Mouse (Mus musculus) MEL-GATA-1-ER (cell line): ENCODE results near the gene Cxcl14.

Source experiments
- DNase-seq: peaks from one replicate; pipeline ENCODE4 v3.0.0-alpha.2; 2012; ENCODE audit warnings: low read depth; ENCODE audit errors: extremely low read depth

Gene Cxcl14

DNA sequence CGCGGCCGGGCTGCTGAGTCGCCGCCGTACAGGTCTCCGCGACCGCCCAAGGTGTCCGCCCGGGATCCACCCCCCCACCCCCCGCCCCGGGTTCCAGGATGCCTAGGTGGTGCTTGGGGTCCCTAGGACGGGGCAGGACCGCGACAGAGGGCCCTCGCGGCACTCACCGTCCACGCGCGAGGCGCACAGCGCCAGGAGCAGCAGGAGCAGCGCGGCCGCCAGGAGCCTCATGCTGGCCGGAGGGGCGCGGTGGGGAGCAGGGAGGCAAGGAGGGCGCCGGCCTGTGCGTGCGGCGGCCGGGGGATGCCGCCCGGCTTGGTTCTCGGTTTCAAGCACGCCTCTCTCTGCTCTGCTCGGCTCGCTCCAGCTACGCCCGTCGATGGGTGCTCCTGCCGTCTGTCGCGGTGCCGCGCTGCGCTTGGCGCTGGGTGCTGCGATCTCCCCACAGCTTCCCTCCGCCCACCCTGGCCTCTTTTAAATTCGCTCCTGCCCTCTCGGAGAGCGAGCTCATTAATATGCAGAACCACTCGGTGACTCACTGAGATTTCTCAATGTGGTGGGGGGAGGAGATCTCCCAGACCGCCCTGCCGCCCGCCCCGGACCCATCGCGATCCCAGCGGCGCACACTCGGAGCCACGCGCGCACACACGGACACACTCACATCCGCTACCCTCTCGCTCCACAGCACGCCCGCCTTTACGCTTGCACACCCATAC is at the start of gene Cxcl14:
TSS of gene Cxcl14 (minus strand) at position 609 of the 716 bp plus-strand sequence.
- DNase-seq = no peak

- DNase-seq = no peak
These were observed 48.0 kb upstream of the Cxcl14 start for GRCm38 (mm10) chr13:56344355-56344754.

DNA sequence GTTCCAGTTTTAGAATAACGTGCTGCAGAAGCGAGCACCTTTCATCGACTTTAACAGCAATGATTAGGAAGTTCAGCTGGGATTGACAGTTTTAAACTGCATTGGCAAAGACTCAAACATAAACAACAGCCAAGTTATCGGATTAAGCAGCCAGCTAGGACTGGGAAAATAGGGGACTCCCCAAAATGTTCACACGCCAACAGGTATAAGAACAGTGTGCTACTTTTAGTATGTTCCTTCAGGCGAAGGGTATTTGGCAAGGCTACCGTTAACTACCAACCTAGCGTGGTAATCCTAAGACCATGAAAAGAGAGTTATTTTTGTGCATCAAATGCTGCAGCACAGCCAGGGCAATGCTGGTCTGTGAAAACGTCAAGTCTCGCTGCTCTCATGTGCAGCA is 46.1 kb upstream of the Cxcl14 start:
- no peak for DNase-seq

DNA sequence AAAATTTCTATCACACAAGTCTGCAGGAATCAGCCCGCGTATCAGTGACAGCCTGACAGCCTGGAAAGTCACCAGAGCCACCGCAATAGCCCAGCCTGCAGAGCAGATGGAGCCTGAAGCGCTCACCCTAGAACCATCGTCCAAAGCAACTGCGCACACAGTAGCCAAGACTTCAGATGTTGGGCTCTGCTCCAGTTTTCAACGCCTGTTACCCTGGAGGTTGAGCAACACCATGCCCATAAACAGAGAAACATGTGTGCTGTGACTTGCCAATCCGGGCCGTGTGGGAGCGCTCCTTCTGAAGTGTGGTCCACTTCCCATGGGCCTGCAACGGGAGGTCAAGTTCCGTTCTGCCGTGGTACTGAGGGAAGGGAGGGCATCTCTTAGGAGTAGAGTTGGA is 44.2 kb upstream of the Cxcl14 start:
- DNase-seq = no peak

- no peak for DNase-seq
These were observed 43.5 kb upstream of the Cxcl14 start for GRCm38 (mm10) chr13:56339816-56340215.

GRCm38 (mm10) chr13:56336982-56337381 is 40.6 kb upstream of the Cxcl14 start:
- DNase-seq = no peak

DNA sequence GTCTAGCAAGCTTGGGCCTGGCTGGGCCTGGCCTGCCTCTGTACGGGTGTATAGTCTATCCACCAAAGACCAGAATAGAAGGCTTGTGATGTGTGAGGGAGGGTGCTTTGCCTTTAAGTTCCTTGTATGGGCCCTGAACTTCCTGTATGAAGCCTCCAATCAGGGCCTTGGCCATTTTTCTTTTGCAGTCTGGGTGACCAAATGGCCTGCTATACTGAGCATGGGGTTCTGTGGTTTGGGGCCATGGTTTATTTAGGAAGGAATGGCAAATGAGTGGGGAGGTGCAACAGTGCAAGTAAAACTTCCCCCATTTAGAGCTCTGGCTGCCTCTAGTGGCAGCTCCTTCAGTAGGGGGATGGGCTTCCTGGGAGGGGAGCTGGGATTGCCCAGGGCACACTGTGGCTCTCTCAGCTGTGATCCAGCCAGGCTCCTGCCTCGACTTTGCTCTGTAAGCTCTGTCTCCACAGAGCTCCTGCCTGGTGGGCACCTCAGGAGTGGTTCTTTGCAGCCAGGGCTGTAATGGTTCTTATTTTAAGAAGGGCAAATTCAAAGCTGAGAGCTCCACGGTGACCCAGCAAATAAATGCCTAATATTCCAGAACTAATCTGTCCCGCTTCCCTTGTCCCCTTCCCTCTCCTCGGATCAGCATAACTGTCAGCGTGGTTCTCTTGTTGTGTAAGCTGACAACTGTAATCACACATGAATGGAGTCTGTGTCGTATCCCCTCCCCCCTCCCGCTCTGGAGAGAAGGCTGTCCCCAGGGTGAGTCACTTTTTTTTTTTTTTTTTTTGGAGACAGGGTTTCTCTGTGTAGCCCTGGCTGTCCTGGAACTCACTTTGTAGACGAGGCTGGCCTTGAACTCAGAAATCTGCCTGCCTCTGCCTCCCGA is 38.7 kb upstream of the Cxcl14 start:
- DNase-seq = no peak

GRCm38 (mm10) chr13:56334236-56334635 is 37.9 kb upstream of the Cxcl14 start:
- no peak for DNase-seq

DNA sequence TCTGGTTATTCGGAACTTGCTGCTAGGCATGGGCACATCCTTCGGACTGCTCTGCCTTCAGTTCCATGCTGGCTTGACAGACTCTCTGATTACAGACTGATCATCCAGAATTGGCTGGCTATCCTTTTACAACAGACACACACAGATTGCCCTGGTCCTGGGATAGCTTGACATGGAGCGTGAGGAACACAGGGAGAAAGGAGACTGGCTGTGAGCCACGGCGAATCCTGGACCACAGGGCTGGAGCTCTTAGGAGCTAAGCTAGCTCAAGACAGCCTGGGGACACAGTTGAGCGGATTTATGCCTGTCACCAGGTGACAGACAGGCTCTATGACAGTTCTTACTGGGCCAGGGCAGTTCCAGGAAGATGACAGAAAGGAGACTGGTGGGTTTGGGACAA is 36.0 kb upstream of the Cxcl14 start:
- no peak for DNase-seq

DNA sequence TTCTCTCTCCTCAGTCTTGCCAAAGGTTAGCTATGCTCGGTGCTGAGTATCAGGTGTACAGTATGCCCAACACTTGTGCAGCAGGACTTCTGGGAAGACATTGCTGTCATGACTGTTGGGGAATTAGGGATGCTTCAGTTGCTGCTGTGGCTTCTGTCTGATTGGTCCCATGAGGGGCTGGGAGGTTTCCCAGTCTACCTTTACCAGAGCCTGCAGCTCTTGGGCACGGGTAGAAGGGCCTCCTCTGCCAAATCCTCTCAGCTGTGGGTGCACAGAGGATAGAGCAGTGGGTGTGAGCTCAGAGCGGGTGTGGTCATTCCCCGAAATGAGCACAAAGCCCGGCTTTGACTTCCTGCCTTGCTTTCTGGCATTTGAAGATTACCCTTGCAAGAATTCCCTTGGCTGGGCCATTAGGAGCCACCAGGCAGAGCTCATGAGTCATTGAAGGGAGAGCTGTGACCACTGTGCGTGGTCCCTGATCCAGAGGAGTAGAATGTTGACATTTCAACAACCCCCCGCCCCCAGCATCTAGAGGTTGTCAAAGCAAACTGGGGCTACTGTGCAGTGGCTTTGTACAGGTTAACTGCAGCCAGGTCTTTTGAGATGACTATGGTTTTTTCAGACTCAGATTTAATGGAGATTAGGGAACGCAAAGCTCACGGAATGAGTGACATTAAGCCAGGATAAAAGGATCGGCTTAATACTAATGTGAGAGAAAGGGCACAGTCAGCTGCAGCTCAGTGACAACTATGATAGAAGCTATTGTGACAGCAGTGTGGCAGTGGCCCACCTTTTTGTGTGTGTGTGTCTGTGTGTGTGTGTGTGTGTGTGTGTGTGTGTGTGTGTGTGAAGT is 34.5 kb upstream of the Cxcl14 start:
- no peak for DNase-seq

- DNase-seq = no peak
These were observed 33.4 kb upstream of the Cxcl14 start for GRCm38 (mm10) chr13:56329769-56330168.

GRCm38 (mm10) chr13:56329165-56329564 is 32.8 kb upstream of the Cxcl14 start:
- DNase-seq = no peak

DNA sequence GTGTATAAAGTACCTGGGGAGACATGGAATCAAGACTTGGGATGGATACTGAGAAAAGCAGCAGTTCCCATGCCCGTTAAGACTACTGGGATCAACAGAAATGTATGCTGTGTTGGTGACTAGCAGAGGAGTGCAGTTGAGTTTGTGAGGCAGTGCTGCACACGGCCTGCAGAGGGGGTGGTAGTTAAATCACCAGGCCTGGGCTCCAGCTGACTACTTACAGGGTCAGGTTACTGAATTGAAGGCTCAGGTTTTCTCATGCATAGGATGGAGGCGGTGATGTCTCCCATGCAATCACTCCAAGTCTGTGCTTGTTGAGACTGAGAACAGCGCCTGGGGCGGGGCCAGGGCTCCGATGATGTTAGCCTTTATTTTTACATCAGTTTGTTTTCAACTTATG is 31.4 kb upstream of the Cxcl14 start:
- DNase-seq = no peak

DNA sequence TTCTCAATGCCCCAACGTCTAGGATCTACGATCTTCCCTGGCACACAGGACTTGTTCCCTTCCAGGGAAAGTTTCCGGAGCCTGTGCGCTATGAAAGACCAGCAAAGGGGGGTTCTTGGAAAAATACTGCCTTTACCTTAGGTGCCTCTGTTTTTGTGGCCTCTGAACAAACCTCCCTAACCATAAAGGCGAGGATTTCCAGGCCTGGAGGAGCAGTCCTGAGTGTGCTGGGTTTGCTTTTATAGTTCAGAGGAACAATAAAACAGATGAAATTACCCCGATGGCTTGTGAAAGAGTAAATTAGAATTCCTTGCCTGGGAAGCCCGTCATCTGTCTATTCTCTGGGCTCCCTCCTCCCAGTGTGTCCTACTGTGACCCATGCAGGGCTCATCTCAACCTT is 25.3 kb upstream of the Cxcl14 start:
- no peak for DNase-seq

GRCm38 (mm10) chr13:56316930-56317329 is 20.6 kb upstream of the Cxcl14 start:
- no peak for DNase-seq

- DNase-seq = no peak
These were observed 18.9 kb upstream of the Cxcl14 start for GRCm38 (mm10) chr13:56315201-56315600.

- DNase-seq = no peak
These were observed 8.7 kb upstream of the Cxcl14 start for GRCm38 (mm10) chr13:56305058-56305457.

DNA sequence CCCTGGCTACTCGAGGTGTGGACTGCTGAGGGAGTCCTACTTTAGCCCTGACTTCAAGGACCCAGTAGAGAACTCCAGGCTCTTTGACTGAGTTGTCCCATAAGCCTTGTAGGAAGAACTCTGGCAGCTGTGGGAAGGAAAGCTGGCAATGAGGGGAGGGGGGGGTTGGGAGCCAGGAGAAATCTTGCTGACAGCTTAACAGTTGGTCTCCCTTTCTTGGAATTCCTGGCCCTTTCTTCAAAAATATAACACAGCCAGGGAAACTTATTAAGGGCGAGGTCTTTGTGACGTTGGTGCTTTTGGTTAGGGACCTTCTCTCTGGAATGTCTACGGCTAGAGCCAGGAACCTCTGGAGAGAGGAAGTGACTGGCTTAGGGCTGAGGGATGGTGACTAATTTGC is 8.1 kb upstream of the Cxcl14 start:
- DNase-seq = no peak

GRCm38 (mm10) chr13:56299336-56299735 is 3.0 kb upstream of the Cxcl14 start:
- no peak for DNase-seq

GRCm38 (mm10) chr13:56296659-56297020 is 289 bp upstream of the Cxcl14 start:
- DNase-seq = no peak

DNA sequence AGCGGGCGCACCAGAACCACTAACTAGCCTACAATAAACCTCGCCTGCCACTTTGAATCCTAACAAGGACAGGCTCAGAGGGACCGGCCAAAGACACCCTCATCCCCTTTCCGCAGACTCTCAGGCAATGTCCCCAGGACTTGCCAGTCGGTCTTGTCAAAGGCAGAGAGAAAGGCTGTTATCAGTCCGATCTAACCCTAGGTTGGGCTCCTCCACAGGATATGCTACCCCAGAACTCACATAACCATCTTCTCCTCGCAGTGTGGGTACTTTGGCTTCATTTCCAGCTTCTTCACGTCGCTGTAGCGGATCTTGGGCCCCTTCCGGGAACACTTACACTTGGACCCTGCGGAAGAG is 787 bp downstream of the Cxcl14 start:
- DNase-seq = no peak

DNA sequence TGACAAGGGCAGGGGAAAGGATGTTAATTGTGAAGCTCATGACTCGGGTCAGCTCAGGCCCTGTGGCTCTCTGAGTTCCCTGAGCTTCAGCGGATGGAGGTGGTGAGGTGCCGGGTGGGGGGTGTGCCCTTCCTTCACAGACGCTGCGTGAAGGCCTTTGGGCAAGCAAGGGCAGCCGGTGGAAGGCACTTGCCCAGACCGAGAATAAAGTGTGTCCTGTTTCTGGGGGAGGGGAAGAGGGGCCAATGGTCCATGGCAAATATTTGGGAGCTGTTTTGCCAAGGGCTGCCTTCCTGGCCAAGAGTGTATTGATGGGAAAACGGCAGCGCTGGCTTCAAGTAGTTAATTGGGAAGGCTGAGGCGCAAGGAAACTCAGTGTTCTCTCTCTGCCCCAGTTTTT is 1.4 kb downstream of the Cxcl14 start:
- no peak for DNase-seq
